Mouse (Mus musculus) liver, adult 2 months (tissue): Measurements from ENCODE around the gene BC004004. TPM values are rescaled to one million over a fixed set of nuclear protein-coding genes. Genes with fewer than 3 reads are reported as not detected.

Experiments
- DNase-seq: peaks from one replicate; pipeline ENCODE4 v3.0.0-alpha.2; 2011; ENCODE audit warnings: low read depth, low spot score; ENCODE audit errors: extremely low read depth
- H3K27ac ChIP-seq: fragments of 200-500 bp; replicated peaks from 2 replicates; pipeline ENCODE4 v1.5.1; 2012; ENCODE audit warnings: low read depth, mild to moderate bottlenecking, control low read depth, inconsistent platforms, low read length; ENCODE audit not compliant: insufficient read depth
- H3K27me3 ChIP-seq: fragments of 200-500 bp; 2 replicates; pipeline ENCODE4 v1.6.1; 2012; ENCODE audit warnings: mild to moderate bottlenecking, moderate library complexity, low read length, inconsistent platforms; ENCODE audit not compliant: control insufficient read depth, insufficient read depth
- H3K36me3 ChIP-seq: fragments of 200-500 bp; 2 replicates; pipeline ENCODE4 v1.6.1; 2012; ENCODE audit warnings: low read length, inconsistent platforms; ENCODE audit not compliant: control insufficient read depth, insufficient read depth
- H3K4me1 ChIP-seq: fragments of 200-500 bp; 2 replicates; pipeline ENCODE4 v1.6.1; 2011; ENCODE audit warnings: low read length; ENCODE audit not compliant: control insufficient read depth, insufficient read depth
- H3K4me3 ChIP-seq: fragments of 200-500 bp; 2 replicates; pipeline ENCODE4 v1.5.1; 2011; ENCODE audit warnings: low read depth, mild to moderate bottlenecking, control low read depth, low read length, moderate library complexity; ENCODE audit not compliant: insufficient read depth
- H3K79me2 ChIP-seq: fragments of 200-500 bp; 2 replicates; pipeline ENCODE4 v1.6.1; 2012; ENCODE audit warnings: inconsistent platforms, mild to moderate bottlenecking, low read length, moderate library complexity; ENCODE audit not compliant: control insufficient read depth, insufficient read depth
- H3K9ac ChIP-seq: fragments of 200-500 bp; 2 replicates; pipeline ENCODE4 v1.6.1; 2012; ENCODE audit warnings: low read depth, mild to moderate bottlenecking, control low read depth, inconsistent platforms, low read length
- CTCF ChIP-seq: fragments of 200-500 bp; IDR thresholded peaks from 2 replicates; pipeline ENCODE4 v1.5.1; 2011; ENCODE audit warnings: low read depth, low read length, control low read depth
- POLR2A ChIP-seq: fragments of 200-500 bp; IDR thresholded peaks from 2 replicates; pipeline ENCODE4 v1.6.1; 2011; ENCODE audit warnings: low read length, control low read depth; ENCODE audit not compliant: insufficient read depth; ENCODE audit errors: extremely low read depth
- WGBS: fragments of 180-500 bp; shearing (Covaris S2); methylation state at CpG from one replicate; pipeline ENCODE4 v1.1.7; 2018; 5-methylcytosine and 5-hydroxymethylcytosine counted together
- polyA plus RNA-seq: library from polyadenylated mRNA; depleted of rRNA; stranded (reverse); fragments of >200 nt; gene quantifications from 2 replicates; pipeline ENCODE4 v1.2.3, GENCODE M21; 2012
- total RNA-seq: library from RNA; depleted of rRNA; stranded (reverse); fragments of >200 nt; gene quantifications from 2 replicates; pipeline ENCODE4 v1.2.3, GENCODE M21; 2014

Gene BC004004
- total and polyA plus RNA-seq, 2 experiments: 85.9 to 113 TPM

GRCm38 (mm10) chr17:29295835-29296234, 27.2 kb downstream of the BC004004 start:
- Histone ChIP-seq H3K4me3 (no peak overlapping the region), H3K36me3 (peaks cover 20% of the 10 kb centered on the region; the same call in 1 of the 2 replicates), H3K79me2 (no peaks in the 10 kb centered on the region), H3K27ac (no peak overlapping the region), H3K4me1 (no peaks in the 10 kb centered on the region; the same call in 1 of the 2 replicates), H3K9ac (no peak overlapping the region), H3K27me3 (no peaks in the 10 kb centered on the region)
- TF ChIP-seq POLR2A (no peak), CTCF (no peak)
- 55% methylated on average over 5 of the region's 5 CpGs for WGBS
- peak; percentile 29 for DNase-seq

- DNase-seq: no peak
- Histone ChIP-seq H3K27ac (no peak overlapping the region), H3K79me2 (no peaks in the 10 kb centered on the region), H3K4me3 (no peak overlapping the region), H3K36me3 (peaks cover 27% of the 10 kb centered on the region; the same call in 1 of the 2 replicates), H3K4me1 (no peaks in the 10 kb centered on the region; the same call in 1 of the 2 replicates), H3K9ac (no peak overlapping the region), H3K27me3 (no peaks in the 10 kb centered on the region)
- no peak for TF ChIP-seq CTCF
- TF ChIP-seq POLR2A: no peak
- WGBS: 85% methylated on average over 10 of the region's 10 CpGs
Measured at GRCm38 (mm10) chr17:29297321-29297720, 28.7 kb downstream of the BC004004 start.

- Histone ChIP-seq H3K79me2 (no peaks in the 10 kb centered on the region), H3K27ac (no peak overlapping the region), H3K9ac (no peak overlapping the region), H3K27me3 (no peaks in the 10 kb centered on the region), H3K4me3 (no peak overlapping the region), H3K4me1 (no peaks in the 10 kb centered on the region; the same call in 1 of the 2 replicates), H3K36me3 (peaks cover 27% of the 10 kb centered on the region; the same call in 1 of the 2 replicates)
- 95% methylated on average over 6 of the region's 6 CpGs for WGBS
- DNase-seq: no peak
- 0 out of 2 replicates have a peak, but pooled peaks have one; percentile 3 for TF ChIP-seq CTCF
- TF ChIP-seq POLR2A: no peak
Measured at GRCm38 (mm10) chr17:29297813-29298212, 29.2 kb downstream of the BC004004 start.

GRCm38 (mm10) chr17:29299282-29299681, 30.7 kb downstream of the BC004004 start:
- H3K4me3 ChIP-seq: no peak overlapping the region
- H3K79me2 ChIP-seq: no peaks in the 10 kb centered on the region
- TF ChIP-seq CTCF (no peak), POLR2A (no peak)
- H3K9ac ChIP-seq: no peak overlapping the region
- H3K36me3 ChIP-seq: peaks cover 24% of the 10 kb centered on the region; the same call in 1 of the 2 replicates
- H3K27me3 ChIP-seq: no peaks in the 10 kb centered on the region
- WGBS: 94% methylated on average over 4 of the region's 4 CpGs
- H3K4me1 ChIP-seq: no peaks in the 10 kb centered on the region
- no peak overlapping the region for H3K27ac ChIP-seq
- DNase-seq: no peak

- H3K27me3 ChIP-seq: no peaks in the 10 kb centered on the region
- DNase-seq: no peak
- TF ChIP-seq CTCF (no peak), POLR2A (no peak)
- H3K36me3 ChIP-seq: peaks cover 24% of the 10 kb centered on the region; the same call in 1 of the 2 replicates
- 96% methylated on average over 7 of the region's 7 CpGs for WGBS
- no peak overlapping the region for H3K27ac ChIP-seq
- H3K4me3 ChIP-seq: no peak overlapping the region
- H3K9ac ChIP-seq: no peak overlapping the region
- H3K4me1 ChIP-seq: no peaks in the 10 kb centered on the region
- H3K79me2 ChIP-seq: no peaks in the 10 kb centered on the region
Measured at GRCm38 (mm10) chr17:29300926-29301325, 32.3 kb downstream of the BC004004 start.

- H3K79me2 ChIP-seq: no peaks in the 10 kb centered on the region
- H3K27ac ChIP-seq: no peak overlapping the region
- H3K4me1 ChIP-seq: no peaks in the 10 kb centered on the region
- peaks cover 22% of the 10 kb centered on the region; the same call in 1 of the 2 replicates for H3K36me3 ChIP-seq
- TF ChIP-seq POLR2A (no peak), CTCF (no peak)
- WGBS: 99% methylated on average over 6 of the region's 6 CpGs
- H3K4me3 ChIP-seq: no peak overlapping the region
- H3K9ac ChIP-seq: no peak overlapping the region
- DNase-seq: no peak
- no peaks in the 10 kb centered on the region for H3K27me3 ChIP-seq
Measured at GRCm38 (mm10) chr17:29301421-29301820, 32.8 kb downstream of the BC004004 start.
